Mouse (Mus musculus): ENCODE measurements at regions not wholly inside any gene's neighbourhood (a gene's known extent, or its start where the extent isn't known, plus 50 kb on each side); places are given as distances from the start of the nearest gene placed in this dataset.
A peak's percentile ranks its signal among the peaks of the same experiment; 100 is the strongest.

- peak; percentile 8 for DNase-seq
These were observed 1536.7 kb upstream of the Flrt2 start for GRCm38 (mm10) chr12:94155110-94155858.

GRCm38 (mm10) chr12:94182358-94182757 lies 1509.7 kb upstream of the Flrt2 start:
- DNase-seq = no peak

- DNase-seq = peak; percentile 52
These were observed 1501.4 kb upstream of the Flrt2 start for GRCm38 (mm10) chr12:94190620-94191081.

DNA sequence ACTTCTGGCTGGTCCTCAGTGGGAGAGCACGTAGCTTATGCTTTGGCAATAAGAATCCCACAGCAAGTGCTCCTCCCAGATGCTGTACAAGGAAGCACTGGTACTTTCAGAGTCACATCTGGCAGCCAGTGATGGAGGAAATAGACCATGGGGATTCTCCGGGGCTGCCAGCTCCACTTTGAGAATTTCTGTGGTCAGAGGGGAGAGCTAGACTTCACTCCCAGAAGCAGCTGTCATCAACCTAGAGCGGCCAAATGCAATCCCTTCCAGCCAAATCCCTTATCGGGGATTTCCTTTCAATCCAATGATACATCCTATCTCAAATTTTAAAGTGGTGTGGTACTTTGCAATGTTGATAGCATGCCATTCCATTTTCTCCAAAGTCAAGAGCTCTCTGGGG lies 1474.1 kb upstream of the Flrt2 start:
- no peak for DNase-seq

DNA sequence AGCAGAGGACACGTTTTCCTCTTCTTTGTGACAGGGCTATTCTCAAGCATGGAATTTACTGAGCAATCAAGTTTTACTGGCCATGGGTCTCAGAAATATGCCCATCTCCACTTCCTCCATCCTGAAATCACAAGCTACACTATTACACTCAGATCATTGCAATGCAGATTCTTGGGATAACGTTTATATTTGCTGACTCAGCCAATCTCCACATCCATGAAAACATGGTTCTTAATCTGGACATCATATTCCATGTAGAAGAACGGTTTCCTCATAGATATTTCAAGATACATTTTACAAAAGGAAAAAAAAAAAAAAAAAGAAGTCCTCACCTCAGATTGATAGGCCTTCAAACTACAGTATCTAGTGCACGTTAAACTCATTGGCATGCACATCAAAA lies 1462.1 kb upstream of the Flrt2 start:
- DNase-seq = no peak

GRCm38 (mm10) chr12:94245366-94245765 lies 1446.7 kb upstream of the Flrt2 start:
- no peak for DNase-seq

- no peak for DNase-seq
These were observed 1444.7 kb upstream of the Flrt2 start for GRCm38 (mm10) chr12:94247362-94247761.

DNA sequence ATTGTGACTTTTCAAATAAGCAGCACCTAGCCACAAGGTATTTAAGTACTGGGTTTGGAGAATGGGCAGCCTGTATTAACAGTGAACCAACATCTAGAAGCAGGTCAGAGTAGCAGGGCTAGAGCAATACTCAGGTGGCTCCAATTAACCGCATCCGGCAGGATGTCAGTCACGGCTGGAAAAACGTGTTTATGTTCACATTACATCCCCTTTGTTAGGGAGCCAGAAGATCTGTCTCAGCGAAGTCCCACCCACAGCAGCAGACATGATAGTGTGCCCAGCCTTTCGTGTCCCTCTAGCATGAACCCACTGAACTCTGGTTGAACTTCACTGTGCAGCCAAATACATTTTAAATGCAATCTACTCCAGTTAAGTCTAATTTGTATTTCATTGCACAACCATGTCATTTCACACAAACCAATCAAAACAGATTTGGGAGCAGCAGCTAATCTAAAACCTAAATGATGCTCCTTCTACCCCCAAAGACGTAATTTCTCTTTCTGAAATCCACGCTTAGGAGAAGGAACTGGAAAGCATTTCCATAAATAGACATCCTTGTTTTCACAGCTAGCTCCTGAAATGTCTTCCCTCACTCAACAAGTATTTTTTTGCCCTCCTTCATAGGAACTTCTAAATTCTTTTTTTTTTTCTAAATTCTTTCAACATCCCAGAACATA lies 1438.9 kb upstream of the Flrt2 start:
- no peak for DNase-seq

GRCm38 (mm10) chr12:94280946-94281345 lies 1411.1 kb upstream of the Flrt2 start:
- peak; percentile 1 for DNase-seq

GRCm38 (mm10) chr12:94282931-94283330 lies 1409.1 kb upstream of the Flrt2 start:
- no peak for DNase-seq

DNA sequence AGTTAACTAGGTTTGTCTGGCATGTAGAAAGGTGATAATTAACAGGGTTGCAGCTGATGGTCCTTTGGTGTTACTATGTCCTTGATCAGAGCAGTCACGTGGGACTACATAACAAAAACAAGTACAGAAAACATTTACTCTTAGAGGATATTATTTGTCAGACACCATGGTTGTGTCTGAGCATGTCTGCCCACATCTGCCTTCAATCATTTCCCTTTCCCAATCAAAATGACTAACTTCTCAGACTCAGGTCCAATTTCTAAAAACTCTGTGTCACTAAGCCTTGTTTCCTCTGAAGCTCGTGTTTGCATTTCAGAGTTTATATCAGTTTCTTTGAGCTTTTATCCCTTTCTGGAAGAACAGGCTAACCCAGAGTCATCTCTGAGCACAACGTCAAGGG lies 1408.5 kb upstream of the Flrt2 start:
- no peak for DNase-seq

GRCm38 (mm10) chr12:94297864-94298263 lies 1394.2 kb upstream of the Flrt2 start:
- DNase-seq = no peak

GRCm38 (mm10) chr12:94332351-94332750 lies 1359.7 kb upstream of the Flrt2 start:
- peak; percentile 4 for DNase-seq

DNA sequence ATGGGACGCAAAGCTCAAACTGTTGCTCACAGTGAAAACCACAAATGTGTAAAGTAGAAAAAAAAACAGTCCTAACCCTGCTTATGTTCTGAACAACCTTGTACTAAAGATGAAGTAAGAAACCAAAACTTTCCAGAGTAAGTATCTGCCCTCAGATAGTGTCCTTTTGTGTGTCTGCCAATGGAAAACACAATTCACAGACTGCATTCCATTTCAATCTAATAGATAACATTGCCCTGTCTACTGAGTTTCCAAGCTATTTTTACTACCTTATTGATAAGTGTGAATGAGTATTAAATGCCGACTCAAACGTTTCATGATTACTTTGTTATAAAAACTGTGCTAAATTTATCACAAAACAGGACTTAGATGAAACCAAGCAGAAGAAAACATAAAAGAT lies 1357.4 kb upstream of the Flrt2 start:
- DNase-seq = no peak

GRCm38 (mm10) chr12:94349623-94350156 lies 1342.3 kb upstream of the Flrt2 start:
- no peak for DNase-seq

DNA sequence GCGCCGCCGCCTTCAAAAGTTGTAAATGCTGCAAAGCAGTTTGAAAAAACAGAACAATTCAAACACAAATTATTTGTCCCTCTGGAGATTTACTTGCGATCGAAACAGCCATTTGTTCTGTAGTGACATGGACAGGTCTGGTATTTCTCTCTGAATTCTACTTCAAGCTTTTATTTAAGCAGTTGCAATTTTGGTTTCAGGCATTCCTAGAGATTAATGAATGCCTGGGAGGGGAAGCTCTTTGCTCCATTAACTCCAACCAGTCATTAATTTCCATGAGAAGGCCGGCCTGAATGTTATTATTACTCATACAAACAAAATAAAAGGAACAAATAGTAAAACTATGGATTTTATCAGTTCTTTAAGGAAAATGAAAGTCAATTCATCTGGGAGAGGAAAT lies 1327.8 kb upstream of the Flrt2 start:
- DNase-seq = no peak

GRCm38 (mm10) chr12:94399991-94400390 lies 1292.0 kb upstream of the Flrt2 start:
- DNase-seq = no peak

- DNase-seq = peak; percentile 33
These were observed 1271.1 kb upstream of the Flrt2 start for GRCm38 (mm10) chr12:94420918-94421317.

DNA sequence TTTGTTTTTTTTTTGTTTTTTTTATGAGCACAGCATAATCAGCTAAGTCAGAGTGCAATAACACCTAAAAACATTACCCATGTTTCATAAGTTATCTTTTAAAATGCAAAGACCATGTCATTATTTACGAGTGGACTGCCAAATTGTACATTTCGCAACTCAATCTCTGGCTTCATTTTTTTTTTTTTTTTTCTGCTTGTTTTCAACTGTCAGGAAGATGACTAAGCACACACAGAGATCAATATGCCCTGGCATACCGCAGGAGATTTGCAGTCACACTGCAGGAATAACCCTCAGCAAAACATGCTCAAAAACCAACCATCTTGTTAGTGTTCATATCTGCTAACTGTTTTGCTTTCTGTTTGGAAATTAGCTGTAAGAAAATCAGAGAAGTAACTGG lies 1270.3 kb upstream of the Flrt2 start:
- DNase-seq = no peak

DNA sequence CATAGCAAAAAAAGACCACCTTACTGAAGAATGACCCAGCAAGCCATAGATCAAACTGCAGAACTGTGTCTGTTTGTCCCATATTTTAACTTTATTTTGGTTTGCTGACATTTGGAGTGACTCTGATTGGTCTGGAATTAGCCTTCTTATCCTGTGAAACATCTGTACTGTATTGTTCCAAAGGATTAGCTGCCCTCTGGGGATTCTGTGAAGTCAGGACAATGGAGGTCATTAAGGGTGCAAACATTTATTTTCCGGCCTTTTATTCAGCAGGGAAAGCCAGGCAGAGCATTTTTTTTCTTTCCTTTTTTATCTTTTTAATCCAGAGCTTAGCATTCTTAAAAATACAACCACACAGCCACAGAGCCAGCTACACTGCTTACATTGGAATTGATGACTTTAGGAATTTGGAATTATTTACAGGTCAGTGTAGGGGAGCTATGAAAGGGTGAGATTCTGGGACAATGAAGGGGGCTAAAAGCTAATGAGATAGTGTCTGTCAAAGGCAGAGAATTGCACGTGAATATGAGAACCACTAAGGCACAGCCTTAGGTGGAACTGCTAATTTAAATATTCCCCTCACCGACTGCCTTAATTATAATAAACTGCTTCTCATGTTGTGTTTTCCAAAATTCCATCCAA lies 1267.6 kb upstream of the Flrt2 start:
- no peak for DNase-seq

- DNase-seq = no peak
These were observed 1242.5 kb upstream of the Flrt2 start for GRCm38 (mm10) chr12:94449517-94449916.

- DNase-seq = no peak
These were observed 1224.0 kb upstream of the Flrt2 start for GRCm38 (mm10) chr12:94468027-94468426.

- DNase-seq = no peak
These were observed 1223.4 kb upstream of the Flrt2 start for GRCm38 (mm10) chr12:94468609-94469008.

All from adrenal gland, adult 2 months (tissue).